Mouse (Mus musculus): Measurements from ENCODE around the gene Copz2. TPM values are rescaled to one million over a fixed set of nuclear protein-coding genes. Genes with fewer than 3 reads are reported as not detected.
A peak's percentile ranks its signal among the peaks of the same experiment; 100 is the strongest.
"Not testable (repeated sequence)": the region's sequence is repeated elsewhere in the genome, so short reads cannot be mapped to it uniquely, and the experiment has no call there.

The Copz2 gene
- total RNA-seq (2022) = 10 to 100 TPM; 36.0 to 43.5 (median 41.1) TPM

DNA sequence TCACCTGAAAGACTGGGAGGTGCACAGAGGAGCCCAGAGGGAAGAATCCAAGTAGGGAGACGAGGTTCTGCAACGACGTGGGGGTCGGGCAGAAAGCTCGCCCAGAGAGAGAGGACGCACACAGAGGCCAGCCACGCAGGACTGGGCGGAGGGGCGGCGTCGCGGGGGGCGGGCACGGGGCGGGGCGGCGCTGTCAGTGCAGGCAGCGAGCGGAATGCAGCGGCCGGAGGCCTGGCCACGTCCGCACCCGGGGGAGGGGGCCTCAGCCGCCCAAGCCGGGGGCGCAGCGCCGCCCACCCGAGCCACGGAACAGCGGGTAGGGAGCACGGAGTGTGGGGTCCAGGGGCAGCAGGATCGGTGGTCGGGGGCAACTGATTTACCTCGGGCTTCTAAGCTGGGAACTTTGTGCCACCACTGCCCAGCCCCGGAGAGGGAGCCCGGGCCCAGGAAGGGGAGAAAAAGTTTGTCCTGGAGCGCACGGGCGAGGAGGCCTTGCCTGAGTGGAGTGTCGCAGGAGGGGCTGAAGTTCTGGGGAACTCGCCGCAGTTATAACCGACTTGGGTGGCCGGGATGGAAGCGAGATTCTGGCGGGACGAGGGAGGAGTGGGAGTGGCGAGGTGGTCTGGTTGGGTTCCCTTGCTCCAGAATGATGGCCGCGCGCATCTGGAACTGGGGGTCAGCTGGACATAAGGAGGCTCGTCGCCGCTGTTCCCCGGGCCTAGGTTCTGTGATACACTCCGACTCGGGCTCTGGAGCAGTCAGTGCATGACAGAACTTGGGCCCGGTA is at the start of gene Copz2:
Copz2 (plus strand) TSS at position 190 of the 787 bp plus-strand sequence.
- no peak for DNase-seq (ENCODE audit: low spot score)

DNA sequence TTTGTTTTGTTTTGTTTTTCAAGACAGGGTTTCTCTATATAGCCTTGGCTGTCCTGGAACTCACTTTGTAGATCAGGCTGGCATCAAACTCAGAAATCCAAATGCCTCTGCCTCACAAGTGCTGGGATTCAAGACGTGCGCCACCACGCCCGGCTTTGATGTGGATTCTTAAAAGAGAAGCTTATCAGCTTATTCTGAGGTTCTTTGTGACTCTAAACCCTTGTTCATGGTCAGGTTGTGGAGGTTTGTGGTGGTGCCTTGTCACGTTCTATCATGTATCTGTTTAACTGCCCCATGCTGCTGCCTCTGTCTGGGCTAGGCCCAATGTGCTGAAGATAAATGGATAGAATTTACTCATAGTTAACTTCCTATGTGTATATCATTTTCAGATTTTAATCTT is 44.1 kb upstream of the Copz2 start:
- no peak for DNase-seq (ENCODE audit: low spot score)

- DNase-seq (ENCODE audit: low spot score) = no peak
Observed at GRCm38 (mm10) chr11:96808066-96808465, 41.6 kb upstream of the Copz2 start.

- DNase-seq (ENCODE audit: low spot score) = no peak
Observed at GRCm38 (mm10) chr11:96809562-96810235, 40.0 kb upstream of the Copz2 start.

DNA sequence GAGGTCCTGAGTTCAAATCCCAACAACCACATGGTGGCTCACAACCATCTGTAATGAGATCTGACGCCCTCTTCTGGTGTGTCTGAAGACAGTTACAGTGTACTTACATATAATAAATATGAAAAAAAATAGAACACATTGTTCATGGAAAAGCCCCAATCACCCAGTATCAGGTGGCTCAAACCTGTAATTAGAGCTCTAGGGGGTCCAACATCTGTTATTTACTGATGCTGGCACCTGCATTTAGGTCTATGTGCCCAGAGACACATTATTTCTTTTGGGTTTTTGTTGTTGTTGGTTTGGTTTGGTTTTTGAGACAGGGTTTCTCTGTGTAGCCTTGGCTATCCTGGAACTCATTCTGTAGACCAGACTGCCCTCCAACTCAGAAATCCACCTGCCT is 38.5 kb upstream of the Copz2 start:
- not testable (repeated sequence) for DNase-seq (ENCODE audit: low spot score)

DNA sequence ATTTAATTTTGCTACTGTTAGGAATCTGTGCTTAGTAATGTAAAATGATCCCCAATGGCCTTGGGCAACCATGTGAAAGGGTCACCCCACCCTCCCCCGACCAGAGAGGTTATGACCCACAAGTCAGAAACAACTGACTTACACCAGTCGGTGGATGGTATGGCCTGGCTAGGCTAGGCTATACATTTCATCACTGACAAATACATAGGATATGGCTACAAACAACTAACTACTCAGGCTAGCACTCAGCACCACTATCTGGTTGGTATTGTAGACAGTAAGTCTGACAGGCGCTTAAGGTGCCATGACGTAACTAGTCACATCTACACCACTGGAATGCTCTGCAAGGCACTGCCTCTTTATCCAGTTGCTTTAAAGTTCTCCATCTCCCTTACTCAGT is 36.2 kb upstream of the Copz2 start:
- DNase-seq (ENCODE audit: low spot score) = no peak

DNA sequence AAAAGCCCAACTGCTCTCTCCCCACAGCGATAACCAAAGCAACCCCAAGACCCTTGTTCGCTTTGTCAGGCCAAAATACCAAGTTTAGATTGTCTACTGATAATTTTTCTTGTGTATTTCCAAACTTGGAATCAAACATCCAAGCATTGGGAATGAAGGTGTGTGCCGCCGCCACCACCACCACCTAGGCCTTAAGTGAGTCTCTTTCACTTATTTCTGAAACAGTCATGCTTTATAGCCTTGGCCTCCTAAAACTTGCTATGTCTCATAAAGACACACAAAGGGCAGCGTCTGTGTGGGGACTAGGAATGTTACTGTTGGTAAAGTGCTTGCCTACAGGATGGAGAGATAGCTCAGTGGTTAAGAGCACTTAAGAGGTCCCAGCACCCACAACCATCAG is 35.8 kb upstream of the Copz2 start:
- no peak for DNase-seq (ENCODE audit: low spot score)

- DNase-seq (ENCODE audit: low spot score) = no peak
Observed at GRCm38 (mm10) chr11:96814443-96814842, 35.2 kb upstream of the Copz2 start.

GRCm38 (mm10) chr11:96815895-96816294 is 33.8 kb upstream of the Copz2 start:
- DNase-seq (ENCODE audit: low spot score) = no peak

DNA sequence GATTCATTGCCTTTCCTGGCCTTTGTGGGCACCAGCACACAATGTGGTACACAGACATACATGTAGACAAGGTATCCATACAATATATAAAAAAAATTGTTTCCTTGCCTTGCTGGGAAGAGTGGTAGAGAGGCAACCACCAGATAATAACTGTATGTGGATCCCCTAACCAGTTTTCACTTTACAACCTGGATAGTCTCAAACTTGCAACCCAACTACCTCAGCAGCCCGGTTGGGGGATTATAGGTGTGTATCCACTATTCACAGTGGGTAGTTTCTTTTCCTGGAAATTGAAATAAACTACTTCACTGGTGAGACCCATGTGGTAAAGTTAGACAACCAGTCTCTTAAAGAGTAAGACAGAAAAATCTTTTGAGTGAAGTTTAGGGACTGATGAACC is 33.2 kb upstream of the Copz2 start:
- no peak for DNase-seq (ENCODE audit: low spot score)

- no peak for DNase-seq (ENCODE audit: low spot score)
Observed at GRCm38 (mm10) chr11:96816979-96817378, 32.7 kb upstream of the Copz2 start.

GRCm38 (mm10) chr11:96818128-96818710 is 31.5 kb upstream of the Copz2 start:
- DNase-seq (ENCODE audit: low spot score) = no peak

GRCm38 (mm10) chr11:96821956-96822355 is 27.7 kb upstream of the Copz2 start:
- no peak for DNase-seq (ENCODE audit: low spot score)

- DNase-seq (ENCODE audit: low spot score) = no peak
Observed at GRCm38 (mm10) chr11:96822675-96823470, 26.8 kb upstream of the Copz2 start.

GRCm38 (mm10) chr11:96823471-96823837 is 26.2 kb upstream of the Copz2 start:
- DNase-seq (ENCODE audit: low spot score) = no peak

GRCm38 (mm10) chr11:96823880-96824782 is 25.5 kb upstream of the Copz2 start:
- DNase-seq (ENCODE audit: low spot score) = peak; percentile 81

- peak; percentile 82 for DNase-seq (ENCODE audit: low spot score)
Observed at GRCm38 (mm10) chr11:96824783-96825495, 24.7 kb upstream of the Copz2 start.

DNA sequence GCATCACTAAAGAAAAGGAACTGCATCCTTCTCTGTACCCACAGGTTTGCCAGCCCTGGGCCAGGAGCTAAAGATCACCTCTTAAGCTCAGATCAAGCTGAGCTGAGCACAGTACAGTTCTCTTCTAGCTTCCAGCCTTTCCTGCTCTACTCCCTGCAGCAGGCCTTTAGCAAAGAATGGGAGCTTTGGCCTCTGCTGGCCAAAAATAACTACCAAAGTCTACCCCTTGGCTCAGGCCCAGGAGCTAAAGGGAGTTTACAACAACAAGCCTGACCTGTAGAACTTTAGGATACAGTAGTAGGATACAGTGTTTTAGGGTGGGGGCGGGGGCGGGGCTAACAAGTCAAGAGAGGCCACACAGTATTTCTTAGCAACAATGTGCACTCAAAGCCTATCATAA is 23.2 kb upstream of the Copz2 start:
- DNase-seq (ENCODE audit: low spot score) = peak; percentile 59

DNA sequence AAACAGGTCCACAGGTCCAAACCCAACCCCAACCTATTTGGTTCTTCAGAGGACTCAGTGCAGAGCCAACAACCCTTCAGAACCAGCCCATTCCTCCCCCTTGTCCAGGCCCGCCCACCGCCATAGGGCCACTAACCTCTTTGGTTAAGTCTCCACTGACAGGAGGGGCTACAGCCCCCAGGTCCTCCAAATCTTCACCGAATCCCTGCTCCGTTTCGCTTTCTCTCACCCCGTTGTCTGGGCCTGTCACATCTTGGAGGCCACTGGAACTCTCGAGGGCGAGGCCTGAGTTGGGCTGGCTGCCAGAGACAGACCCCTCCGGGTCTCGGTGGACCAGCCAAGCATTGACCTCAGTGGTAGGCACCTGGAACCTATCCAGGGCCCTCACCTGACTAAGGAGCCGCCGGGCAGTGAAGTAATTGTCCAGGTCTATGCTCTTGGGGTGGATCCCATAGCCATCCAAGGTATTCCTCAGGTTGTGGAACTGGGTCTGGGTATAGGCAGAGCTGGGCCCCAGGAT is 22.5 kb upstream of the Copz2 start:
- no peak for DNase-seq (ENCODE audit: low spot score)

GRCm38 (mm10) chr11:96827917-96828316 is 21.8 kb upstream of the Copz2 start:
- no peak for DNase-seq (ENCODE audit: low spot score)

Data from heart, adult 8-10 months (tissue).